Mouse (Mus musculus) heart, embryonic 13.5 days (tissue): ENCODE results near the gene Btn1a1. TPM values are rescaled to one million over a fixed set of nuclear protein-coding genes. Genes with fewer than 3 reads are reported as not detected.

Experiments
- ATAC-seq: fragments of 200-750 bp; cut with Nextera tagmentation; 2 replicates; pipeline ENCODE4 v1.8.0; 2017; ENCODE audit warnings: moderate TSS enrichment; ENCODE audit not compliant: insufficient number of reproducible peaks, low FRiP score, low TSS enrichment; ENCODE audit errors: extremely low read depth
- H3K27ac ChIP-seq: fragments of 300-500 bp; sonication (generic); replicated peaks from 2 replicates; pipeline ENCODE4 v1.5.1; 2015; ENCODE audit warnings: moderate library complexity, mild to moderate bottlenecking, inconsistent platforms
- H3K27me3 ChIP-seq: fragments of 300-500 bp; sonication (generic); replicated peaks from 2 replicates; pipeline ENCODE4 v1.6.1; 2015; ENCODE audit warnings: mild to moderate bottlenecking, inconsistent platforms
- H3K36me3 ChIP-seq: fragments of 300-500 bp; sonication (generic); 2 replicates; pipeline ENCODE4 v1.6.1; 2015; ENCODE audit warnings: mild to moderate bottlenecking, inconsistent platforms
- H3K4me1 ChIP-seq: fragments of 300-500 bp; sonication (generic); 2 replicates; pipeline ENCODE4 v1.6.1; 2015; ENCODE audit warnings: inconsistent platforms
- H3K4me2 ChIP-seq: fragments of 300-500 bp; sonication (generic); 2 replicates; pipeline ENCODE4 v1.6.1; 2015; ENCODE audit warnings: inconsistent platforms, mild to moderate bottlenecking, moderate library complexity
- H3K4me3 ChIP-seq: fragments of 300-500 bp; sonication (generic); 2 replicates; pipeline ENCODE4 v1.5.1; 2015; ENCODE audit warnings: moderate library complexity, mild to moderate bottlenecking, inconsistent platforms
- H3K9ac ChIP-seq: fragments of 300-500 bp; sonication (generic); 2 replicates; pipeline ENCODE4 v1.6.1; 2015; ENCODE audit warnings: inconsistent platforms, mild to moderate bottlenecking, moderate library complexity
- H3K9me3 ChIP-seq: fragments of 300-500 bp; sonication (generic); 2 replicates; pipeline ENCODE4 v1.6.1; 2016; ENCODE audit warnings: inconsistent platforms
- WGBS: fragments of 180-500 bp; shearing (Covaris S2); methylation state at CpG from one replicate; pipeline ENCODE4 v1.1.7; 2015; ENCODE audit warnings: mixed read lengths; 5-methylcytosine and 5-hydroxymethylcytosine counted together
- polyA plus RNA-seq: library from polyadenylated mRNA; unstranded; fragments of >200 nt; fragmentation: Nextera tagmentation; extraction: Ambion mirVana; gene quantifications from 2 replicates; pipeline ENCODE4 v1.2.1, GENCODE M21; 2015

Btn1a1 gene
- 1.1 and 2.2 TPM in 2 replicates for polyA plus RNA-seq

DNA sequence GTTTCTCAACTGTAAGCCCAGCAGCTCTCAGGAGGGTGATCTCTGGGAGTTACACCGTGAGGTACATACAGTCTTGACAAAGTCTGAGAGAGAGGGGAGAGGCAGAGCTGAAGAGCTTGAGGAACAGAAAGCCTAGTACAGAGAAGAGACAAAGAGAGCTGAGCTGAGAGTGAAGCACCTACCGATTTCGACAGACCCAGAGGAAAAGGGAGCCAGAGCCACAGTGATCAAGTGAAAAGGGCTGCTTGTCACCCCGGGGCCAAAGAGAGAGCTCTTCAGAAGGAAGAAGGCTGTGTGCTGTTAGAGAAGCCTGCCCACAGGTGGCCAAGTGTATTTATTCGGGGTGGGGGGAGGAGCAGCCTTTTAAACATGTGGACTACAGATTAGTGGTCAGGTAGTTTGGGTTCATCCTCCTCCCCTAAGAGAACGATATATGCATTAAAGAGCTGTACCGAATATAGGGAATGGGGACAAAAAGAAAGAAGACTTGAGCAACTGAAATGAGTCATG is at the start of gene Btn1a1:
Btn1a1 (minus strand) TSS at position 302 of the 510 bp plus-strand sequence.
- H3K27ac ChIP-seq, result 0 out of 2 replicates have a peak within 1 kb of the TSS, but pooled peaks have one; percentile 20
- 2% methylated on average over 7 of the region's 7 CpGs for WGBS
- peak within 1 kb of the TSS; percentile 93 for H3K4me2 ChIP-seq
- peak within 1 kb of the TSS; percentile 82 for H3K9ac ChIP-seq
- no peaks in the 10 kb centered on the region for H3K9me3 ChIP-seq
- peak within 1 kb of the TSS; percentile 68 for H3K4me3 ChIP-seq
- no peaks in the 10 kb centered on the region for H3K36me3 ChIP-seq
- H3K27me3 ChIP-seq, result no peaks in the 10 kb centered on the region
- no peak for ATAC-seq
- H3K4me1 ChIP-seq, result peaks cover 25% of the 10 kb centered on the region

- no peaks in the 10 kb centered on the region for H3K36me3 ChIP-seq
- no peaks in the 10 kb centered on the region for H3K9me3 ChIP-seq
- H3K27ac ChIP-seq, result no peak overlapping the region
- peaks cover 12% of the 10 kb centered on the region for H3K4me1 ChIP-seq
- no peak overlapping the region for H3K4me2 ChIP-seq
- no peak overlapping the region for H3K9ac ChIP-seq
- H3K4me3 ChIP-seq, result no peak overlapping the region
- no peak for ATAC-seq
- H3K27me3 ChIP-seq, result no peaks in the 10 kb centered on the region
- WGBS, result 77% methylated on average over 5 of the region's 5 CpGs
Measured at GRCm38 (mm10) chr13:23515281-23515680, 49.6 kb upstream of the Btn1a1 start.

DNA sequence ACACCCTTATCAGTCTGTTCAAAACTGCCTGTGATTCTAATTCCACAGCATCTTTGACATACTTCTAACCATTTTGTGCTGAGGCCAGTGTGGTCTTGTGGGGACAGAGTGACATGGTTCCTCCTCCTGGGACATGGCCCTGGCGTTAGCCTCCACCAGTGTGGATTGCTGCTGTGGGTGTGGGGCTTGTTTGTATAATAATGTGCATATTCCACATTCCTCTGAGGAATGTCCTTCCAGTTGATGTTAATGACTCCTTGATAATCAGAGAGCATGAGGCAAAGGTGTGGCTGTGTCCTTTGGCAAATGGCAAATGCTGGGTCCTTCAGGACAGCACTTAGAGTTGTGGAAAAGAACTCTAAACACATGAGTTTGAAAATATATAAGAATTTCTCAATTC is 47.8 kb upstream of the Btn1a1 start:
- no peaks in the 10 kb centered on the region for H3K9me3 ChIP-seq
- 88% methylated on average over 1 of the region's 1 CpGs for WGBS
- H3K4me2 ChIP-seq, result no peak overlapping the region
- H3K27ac ChIP-seq, result no peak overlapping the region
- H3K4me1 ChIP-seq, result peaks cover 17% of the 10 kb centered on the region
- H3K27me3 ChIP-seq, result no peaks in the 10 kb centered on the region
- no peak for ATAC-seq
- no peaks in the 10 kb centered on the region for H3K36me3 ChIP-seq
- H3K9ac ChIP-seq, result no peak overlapping the region
- no peak overlapping the region for H3K4me3 ChIP-seq

DNA sequence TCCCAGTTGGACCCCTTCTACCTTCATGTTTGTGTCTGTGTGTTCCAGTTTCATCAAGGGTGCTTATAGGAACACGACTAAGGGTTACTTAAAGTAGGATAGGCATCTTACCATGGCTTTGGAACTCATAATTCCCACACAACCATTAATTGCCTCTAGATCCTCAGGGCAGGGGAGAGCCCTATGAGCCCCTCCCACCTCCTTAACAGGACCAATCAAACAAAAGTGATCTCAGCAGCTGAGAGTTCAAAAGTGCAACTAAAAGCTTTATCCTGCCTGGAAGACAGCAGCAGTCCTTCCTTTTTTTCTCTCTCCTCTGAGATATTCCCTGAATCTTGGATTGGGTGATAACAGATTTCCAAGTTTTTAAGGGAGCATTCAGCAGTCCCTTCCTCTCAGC is 44.4 kb upstream of the Btn1a1 start:
- H3K27ac ChIP-seq, result 0 out of 2 replicates have a peak overlapping the region, but pooled peaks have one; percentile 21
- 21% methylated on average over 1 of the region's 1 CpGs for WGBS
- H3K36me3 ChIP-seq, result no peaks in the 10 kb centered on the region
- no peak for ATAC-seq
- no peak overlapping the region for H3K9ac ChIP-seq
- H3K4me2 ChIP-seq, result no peak overlapping the region
- H3K4me1 ChIP-seq, result peaks cover 33% of the 10 kb centered on the region
- H3K4me3 ChIP-seq, result no peak overlapping the region
- H3K27me3 ChIP-seq, result no peaks in the 10 kb centered on the region
- H3K9me3 ChIP-seq, result no peaks in the 10 kb centered on the region

- Histone ChIP-seq H3K4me2 (peak overlapping the region; percentile 73), H3K9ac (0 out of 2 replicates have a peak overlapping the region, but pooled peaks have one; percentile 21), H3K27ac (peak overlapping the region; percentile 64), H3K4me3 (peak overlapping the region; percentile 47), H3K36me3 (no peaks in the 10 kb centered on the region), H3K27me3 (no peaks in the 10 kb centered on the region), H3K9me3 (no peaks in the 10 kb centered on the region), H3K4me1 (peaks cover 47% of the 10 kb centered on the region)
- ATAC-seq, result no peak
- WGBS, result 25% methylated on average over 14 of the region's 14 CpGs
Measured at GRCm38 (mm10) chr13:23506819-23507515, 41.3 kb upstream of the Btn1a1 start.

DNA sequence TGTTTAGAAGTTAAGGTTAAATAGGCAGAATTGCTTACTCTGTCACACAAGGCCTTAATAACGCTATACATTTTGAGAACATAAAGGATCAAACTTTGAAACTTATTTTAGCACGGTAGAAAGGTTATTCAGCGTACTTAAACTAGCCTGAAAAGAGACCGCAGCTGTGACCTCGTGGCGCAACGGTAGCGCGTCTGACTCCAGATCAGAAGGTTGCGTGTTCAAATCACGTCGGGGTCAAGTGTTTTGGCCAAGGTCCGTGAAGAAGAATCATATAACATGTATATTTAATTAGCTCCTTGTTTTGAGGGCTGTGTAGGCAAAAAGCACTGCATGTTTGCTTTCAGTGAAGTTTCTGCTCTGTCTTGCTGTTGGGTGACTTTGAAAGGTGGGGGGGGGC is 40.6 kb upstream of the Btn1a1 start:
- Histone ChIP-seq H3K9me3 (no peaks in the 10 kb centered on the region), H3K27me3 (no peaks in the 10 kb centered on the region), H3K36me3 (no peaks in the 10 kb centered on the region), H3K9ac (peak overlapping the region; percentile 76), H3K4me3 (peak overlapping the region; percentile 47), H3K4me1 (peaks cover 53% of the 10 kb centered on the region), H3K27ac (peak overlapping the region; percentile 64), H3K4me2 (peak overlapping the region; percentile 73)
- 8% methylated on average over 13 of the region's 13 CpGs for WGBS
- ATAC-seq, result no peak

DNA sequence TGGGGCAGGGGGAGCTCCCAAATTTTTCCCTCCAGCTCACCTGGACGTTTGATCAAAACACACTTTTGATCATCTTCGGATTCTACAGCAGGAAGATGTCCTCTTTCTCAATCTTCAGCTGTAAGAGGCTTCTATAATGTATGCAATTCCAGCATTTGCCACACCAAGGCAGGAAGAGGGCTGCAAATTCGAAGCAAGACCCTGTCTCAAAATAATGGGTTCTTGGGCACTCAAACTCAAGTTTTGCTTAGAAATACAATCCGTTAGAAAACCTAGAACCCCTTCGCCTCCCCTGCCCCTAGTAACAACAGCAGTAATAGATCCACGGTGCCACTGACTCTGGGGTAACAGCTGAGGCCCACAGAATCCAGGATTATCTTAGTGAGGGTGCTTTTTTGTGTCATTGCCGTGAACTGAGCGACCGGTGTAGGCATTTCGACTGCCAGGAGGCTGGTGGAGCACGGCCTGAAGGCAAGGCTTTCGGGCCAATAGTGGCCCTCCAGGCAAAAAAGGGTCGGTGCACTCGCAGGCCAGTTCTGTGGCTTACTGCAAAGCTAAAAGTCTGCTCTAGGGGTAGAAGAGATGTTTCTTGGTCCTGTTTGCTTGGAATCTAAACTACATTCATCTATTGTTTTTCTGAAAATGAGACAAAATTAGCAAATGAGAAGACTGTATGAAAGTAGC is 40.1 kb upstream of the Btn1a1 start:
- H3K27ac ChIP-seq, result peak overlapping the region; percentile 64
- H3K4me2 ChIP-seq, result peak overlapping the region; percentile 73
- no peaks in the 10 kb centered on the region for H3K27me3 ChIP-seq
- H3K4me3 ChIP-seq, result peak overlapping the region; percentile 47
- H3K9ac ChIP-seq, result peak overlapping the region; percentile 76
- H3K9me3 ChIP-seq, result no peaks in the 10 kb centered on the region
- 7% methylated on average over 14 of the region's 14 CpGs for WGBS
- peaks cover 56% of the 10 kb centered on the region for H3K4me1 ChIP-seq
- no peak for ATAC-seq
- H3K36me3 ChIP-seq, result no peaks in the 10 kb centered on the region

DNA sequence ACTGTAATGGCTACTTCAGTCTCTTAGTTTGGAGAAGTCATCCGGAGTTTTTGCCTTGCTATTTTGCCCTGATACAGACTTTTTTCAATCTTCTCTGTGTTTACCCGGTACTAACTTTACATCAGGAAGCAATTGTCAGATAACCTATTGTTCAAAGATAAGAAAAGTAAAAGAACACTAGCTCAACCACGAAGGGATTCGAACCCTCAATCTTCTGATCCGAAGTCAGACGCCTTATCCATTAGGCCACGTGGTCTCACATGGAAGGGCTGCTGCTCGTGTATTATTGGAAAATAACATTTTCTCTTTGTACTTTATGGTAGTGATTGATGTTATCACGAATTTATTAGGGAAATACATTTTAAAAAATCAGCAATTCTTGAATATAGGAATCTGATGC is 38.1 kb upstream of the Btn1a1 start:
- no peak for ATAC-seq
- 3% methylated on average over 9 of the region's 9 CpGs for WGBS
- Histone ChIP-seq H3K36me3 (no peaks in the 10 kb centered on the region), H3K4me2 (peak overlapping the region; percentile 28), H3K9ac (no peak overlapping the region), H3K4me1 (peaks cover 52% of the 10 kb centered on the region), H3K27me3 (no peaks in the 10 kb centered on the region), H3K9me3 (no peaks in the 10 kb centered on the region), H3K4me3 (peak overlapping the region; percentile 13; the same call in 1 of the 2 replicates), H3K27ac (no peak overlapping the region)

DNA sequence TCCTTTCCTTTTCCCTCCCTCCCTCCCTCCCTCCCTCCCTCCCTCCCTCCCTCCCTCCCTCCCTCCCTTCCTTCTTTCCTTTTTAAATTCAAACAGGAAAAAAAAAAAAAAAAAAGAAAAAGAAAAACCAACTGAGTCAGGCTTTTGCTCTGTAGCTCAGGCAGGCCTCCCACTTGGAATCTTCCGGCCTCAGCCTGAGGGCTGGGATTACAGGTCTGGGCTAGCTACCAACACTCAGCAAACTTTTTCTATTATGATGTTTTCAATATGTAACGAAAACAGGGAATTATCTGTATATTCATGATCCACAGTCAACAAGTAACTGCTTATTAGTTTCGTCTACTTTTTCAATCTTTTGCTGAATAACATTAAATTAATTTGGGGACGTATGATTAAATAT is 37.2 kb upstream of the Btn1a1 start:
- Histone ChIP-seq H3K4me1 (peaks cover 59% of the 10 kb centered on the region), H3K4me2 (no peak overlapping the region), H3K4me3 (no peak overlapping the region), H3K27me3 (no peaks in the 10 kb centered on the region), H3K27ac (no peak overlapping the region), H3K36me3 (no peaks in the 10 kb centered on the region), H3K9me3 (no peaks in the 10 kb centered on the region), H3K9ac (no peak overlapping the region)
- ATAC-seq, result no peak
- WGBS, result 53% methylated on average over 4 of the region's 4 CpGs

- no peak for ATAC-seq
- peak overlapping the region; percentile 35 for H3K4me3 ChIP-seq
Measured at GRCm38 (mm10) chr13:23502031-23502567, 36.4 kb upstream of the Btn1a1 start.

DNA sequence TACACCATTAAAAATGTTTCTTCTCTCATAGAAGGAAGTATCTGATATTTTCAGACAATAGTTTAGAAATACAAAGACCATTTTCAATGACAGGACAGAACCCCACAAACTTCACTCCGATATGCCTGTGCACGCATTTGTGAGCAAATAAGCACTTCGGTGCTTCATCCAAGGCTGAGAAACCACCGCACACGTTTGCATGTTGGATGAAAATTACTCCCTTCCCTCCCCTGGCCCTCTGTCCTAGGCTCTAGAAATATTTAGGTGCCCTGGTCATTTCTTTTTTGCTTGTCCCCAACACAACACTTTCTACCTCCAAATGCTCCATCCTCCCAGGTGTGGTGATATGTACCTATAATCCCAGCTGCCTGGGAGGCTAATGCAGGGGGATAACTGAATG is 35.8 kb upstream of the Btn1a1 start:
- H3K4me1 ChIP-seq, result peaks cover 59% of the 10 kb centered on the region
- peak overlapping the region; percentile 24; the same call in 1 of the 2 replicates for H3K9ac ChIP-seq
- no peak for ATAC-seq
- H3K36me3 ChIP-seq, result no peaks in the 10 kb centered on the region
- peak overlapping the region; percentile 35 for H3K4me3 ChIP-seq
- WGBS, result 25% methylated on average over 5 of the region's 5 CpGs
- H3K9me3 ChIP-seq, result no peaks in the 10 kb centered on the region
- H3K27ac ChIP-seq, result no peak overlapping the region
- H3K4me2 ChIP-seq, result peak overlapping the region; percentile 62
- H3K27me3 ChIP-seq, result no peaks in the 10 kb centered on the region

More at GRCm38 (mm10) chr13:23502031-23502567, 36.4 kb upstream of the Btn1a1 start:
- Histone ChIP-seq H3K4me1 (peaks cover 62% of the 10 kb centered on the region), H3K36me3 (no peaks in the 10 kb centered on the region), H3K27me3 (no peaks in the 10 kb centered on the region), H3K27ac (no peak overlapping the region), H3K4me2 (peak overlapping the region; percentile 62), H3K9me3 (no peaks in the 10 kb centered on the region), H3K9ac (peak overlapping the region; percentile 25; the same call in 1 of the 2 replicates)
- WGBS, result 24% methylated on average over 9 of the region's 9 CpGs
